Mouse (Mus musculus): ENCODE results near the gene Idh3b.
A peak's percentile ranks its signal among the peaks of the same experiment; 100 is the strongest.

Gene Idh3b

DNA sequence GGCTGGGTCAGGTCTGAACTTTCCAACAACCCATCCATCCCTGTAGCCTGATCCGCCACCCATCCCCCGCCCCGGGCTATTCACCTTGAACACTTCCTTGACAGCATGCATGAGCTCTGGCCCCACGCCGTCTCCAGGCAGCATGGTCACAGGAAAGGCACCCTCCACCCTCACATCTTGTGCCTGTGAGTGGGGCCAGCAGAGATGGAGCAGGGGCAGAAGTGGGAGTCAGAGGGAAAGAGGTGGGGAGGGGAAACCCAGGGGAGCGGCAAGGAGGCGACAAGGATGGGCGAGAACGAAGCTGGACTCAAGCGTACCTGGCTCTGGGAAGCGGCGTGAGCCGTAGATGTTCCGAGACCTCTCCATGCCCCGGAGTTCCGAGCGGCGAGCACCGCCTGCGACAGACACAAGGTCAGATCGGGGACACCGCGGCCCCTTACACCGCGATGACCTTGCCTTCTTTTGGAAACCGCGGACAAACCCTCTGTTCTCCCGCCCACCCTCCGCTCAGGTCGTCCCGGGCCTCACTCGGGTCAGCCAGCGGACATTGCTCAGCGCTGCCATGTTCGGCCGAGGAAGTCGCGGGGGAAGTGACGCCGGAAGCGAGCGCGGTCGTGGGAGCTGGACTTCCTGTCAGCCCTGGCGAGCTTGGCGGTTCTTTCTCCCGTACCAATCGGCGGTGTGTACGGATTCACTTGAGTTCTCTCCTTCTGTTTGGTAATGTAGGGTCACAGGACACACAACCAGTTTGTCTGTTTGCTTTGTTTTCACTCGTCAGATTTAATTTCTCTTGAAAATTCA is at the start of gene Idh3b:
Gene Idh3b (minus strand): TSS at position 694 of the 801 bp plus-strand sequence.
- H3K4me3 ChIP-seq (replicated peaks; ENCODE audit: low read length), result peak within 1 kb of the TSS; percentile 93
- TF ChIP-seq CTCF (conservative IDR thresholded peaks at IDR 0.05; ENCODE audit: low read length) (no peak), NANOG (IDR thresholded peaks at IDR 0.05; ENCODE audit: borderline replicate concordance, low read length) (no peak), POU5F1 (IDR thresholded peaks at IDR 0.05; ENCODE audit: borderline replicate concordance, low read length) (no peak)
- no peaks in the 10 kb centered on the region for H3K27me3 ChIP-seq (ENCODE audit: insufficient read depth, low read length)
- H3K9me3 ChIP-seq (ENCODE audit: low read length), result peaks cover 10% of the 10 kb centered on the region; the same call in 1 of the 2 replicates
- peaks cover 41% of the 10 kb centered on the region for H3K36me3 ChIP-seq (ENCODE audit: insufficient read depth, low read length)
- peaks cover 25% of the 10 kb centered on the region for H3K4me1 ChIP-seq (replicated peaks; ENCODE audit: low read depth, low read length)

DNA sequence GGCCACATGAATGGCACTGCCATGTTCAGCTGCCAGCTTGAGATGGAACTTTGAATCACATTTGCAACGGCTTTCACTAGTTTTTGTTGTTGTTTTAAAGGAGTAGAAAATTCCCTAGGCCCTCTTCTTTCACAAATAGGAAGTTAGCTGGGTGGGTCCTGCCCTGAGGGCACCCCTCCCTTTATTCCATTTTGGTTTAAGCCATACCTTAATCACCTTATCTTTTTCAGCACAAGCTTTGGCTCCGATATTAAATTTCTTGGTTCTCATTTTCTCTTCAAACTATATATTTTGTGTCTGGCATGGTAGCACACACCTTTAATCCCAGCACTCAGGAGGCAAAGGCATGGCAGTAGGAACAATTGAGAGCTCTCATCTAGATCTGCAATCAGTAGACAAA is 45.2 kb upstream of the Idh3b start:
- no peaks in the 10 kb centered on the region for H3K27me3 ChIP-seq (ENCODE audit: insufficient read depth, low read length)
- no peak overlapping the region for H3K4me3 ChIP-seq (replicated peaks; ENCODE audit: low read length)
- no peaks in the 10 kb centered on the region for H3K4me1 ChIP-seq (replicated peaks; ENCODE audit: low read depth, low read length)
- H3K36me3 ChIP-seq (ENCODE audit: insufficient read depth, low read length), result no peaks in the 10 kb centered on the region
- TF ChIP-seq CTCF (conservative IDR thresholded peaks at IDR 0.05; ENCODE audit: low read length), result no peak
- no peak for TF ChIP-seq NANOG (IDR thresholded peaks at IDR 0.05; ENCODE audit: borderline replicate concordance, low read length)
- no peak for TF ChIP-seq POU5F1 (IDR thresholded peaks at IDR 0.05; ENCODE audit: borderline replicate concordance, low read length)
- no peaks in the 10 kb centered on the region for H3K9me3 ChIP-seq (ENCODE audit: low read length)

DNA sequence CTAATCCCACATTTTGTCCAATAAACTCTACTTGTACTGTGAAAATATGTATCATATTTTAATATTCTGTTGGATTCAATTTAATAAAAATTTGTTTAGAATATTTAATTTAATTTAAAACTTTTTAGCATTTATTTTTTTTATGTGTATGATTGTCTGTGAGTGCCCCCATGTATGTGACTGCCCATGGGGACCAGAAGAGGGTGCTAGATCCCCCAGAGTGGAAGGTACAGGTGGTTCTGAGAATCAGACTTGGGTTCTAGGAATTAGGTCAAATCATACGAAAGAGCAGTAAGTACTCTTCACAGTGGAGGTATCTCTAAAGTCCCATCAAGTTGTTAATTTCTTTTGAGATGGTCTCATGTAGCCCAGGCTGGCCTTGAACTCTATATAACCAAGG is 42.7 kb upstream of the Idh3b start:
- H3K36me3 ChIP-seq (ENCODE audit: insufficient read depth, low read length), result no peaks in the 10 kb centered on the region
- no peak overlapping the region for H3K4me3 ChIP-seq (replicated peaks; ENCODE audit: low read length)
- no peaks in the 10 kb centered on the region for H3K4me1 ChIP-seq (replicated peaks; ENCODE audit: low read depth, low read length)
- H3K27me3 ChIP-seq (ENCODE audit: insufficient read depth, low read length), result peaks cover 3% of the 10 kb centered on the region; the same call in 1 of the 2 replicates
- peak; percentile 34 for TF ChIP-seq CTCF (conservative IDR thresholded peaks at IDR 0.05; ENCODE audit: low read length)
- no peak for TF ChIP-seq NANOG (IDR thresholded peaks at IDR 0.05; ENCODE audit: borderline replicate concordance, low read length)
- no peaks in the 10 kb centered on the region for H3K9me3 ChIP-seq (ENCODE audit: low read length)

DNA sequence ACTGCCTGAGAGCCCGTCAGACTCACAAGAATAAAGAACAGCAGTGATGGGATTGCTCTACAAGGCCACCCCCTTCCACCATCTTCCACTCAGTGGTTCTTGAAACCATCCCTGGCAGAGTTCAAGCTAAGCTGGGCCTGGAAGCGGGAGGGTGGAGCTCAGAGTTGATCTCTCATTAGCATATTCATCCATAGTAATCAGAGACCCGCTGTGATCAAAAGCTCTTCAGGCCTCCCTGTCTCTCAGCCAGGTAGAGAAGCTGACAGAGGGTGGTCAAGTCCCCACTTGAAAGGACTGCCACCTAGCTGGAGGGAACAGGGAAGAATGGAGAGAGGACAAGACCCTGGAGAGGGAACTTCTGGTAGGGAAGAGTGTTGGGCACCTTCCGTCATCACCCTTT is 18.7 kb upstream of the Idh3b start:
- Histone ChIP-seq H3K4me1 (replicated peaks; ENCODE audit: low read depth, low read length) (peaks cover 11% of the 10 kb centered on the region), H3K27me3 (ENCODE audit: insufficient read depth, low read length) (peaks cover 90% of the 10 kb centered on the region), H3K4me3 (replicated peaks; ENCODE audit: low read length) (no peak overlapping the region), H3K9me3 (ENCODE audit: low read length) (no peaks in the 10 kb centered on the region), H3K36me3 (ENCODE audit: insufficient read depth, low read length) (no peaks in the 10 kb centered on the region)
- TF ChIP-seq NANOG (IDR thresholded peaks at IDR 0.05; ENCODE audit: borderline replicate concordance, low read length) (peak; percentile 88), CTCF (conservative IDR thresholded peaks at IDR 0.05; ENCODE audit: low read length) (no peak)

DNA sequence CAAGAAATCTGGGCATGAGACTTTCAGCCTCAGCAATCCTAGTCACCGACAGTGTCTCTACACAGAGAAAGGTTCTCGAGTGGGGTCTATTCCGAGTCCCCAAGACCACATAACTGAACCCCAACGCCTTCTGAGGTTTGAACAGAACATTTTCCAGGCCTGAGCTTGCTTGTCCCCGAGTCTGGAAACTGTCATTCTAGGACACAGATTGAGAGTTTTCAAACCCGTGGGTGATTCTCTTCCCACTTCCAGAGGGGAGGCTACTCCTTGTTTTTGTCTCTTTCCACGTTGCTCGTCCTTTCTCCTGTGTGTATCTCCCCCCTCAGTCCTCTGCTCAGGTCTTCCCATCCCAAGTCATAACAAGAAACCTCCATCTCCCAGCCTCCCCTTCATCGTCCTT is 13.2 kb upstream of the Idh3b start:
- H3K4me3 ChIP-seq (replicated peaks; ENCODE audit: low read length), result no peak overlapping the region
- H3K4me1 ChIP-seq (replicated peaks; ENCODE audit: low read depth, low read length), result peaks cover 29% of the 10 kb centered on the region
- no peaks in the 10 kb centered on the region for H3K36me3 ChIP-seq (ENCODE audit: insufficient read depth, low read length)
- H3K27me3 ChIP-seq (ENCODE audit: insufficient read depth, low read length), result peaks cover 93% of the 10 kb centered on the region
- H3K9me3 ChIP-seq (ENCODE audit: low read length), result no peaks in the 10 kb centered on the region
- TF ChIP-seq CTCF (conservative IDR thresholded peaks at IDR 0.05; ENCODE audit: low read length), result no peak
- no peak for TF ChIP-seq POU5F1 (IDR thresholded peaks at IDR 0.05; ENCODE audit: borderline replicate concordance, low read length)
- TF ChIP-seq NANOG (IDR thresholded peaks at IDR 0.05; ENCODE audit: borderline replicate concordance, low read length), result no peak

DNA sequence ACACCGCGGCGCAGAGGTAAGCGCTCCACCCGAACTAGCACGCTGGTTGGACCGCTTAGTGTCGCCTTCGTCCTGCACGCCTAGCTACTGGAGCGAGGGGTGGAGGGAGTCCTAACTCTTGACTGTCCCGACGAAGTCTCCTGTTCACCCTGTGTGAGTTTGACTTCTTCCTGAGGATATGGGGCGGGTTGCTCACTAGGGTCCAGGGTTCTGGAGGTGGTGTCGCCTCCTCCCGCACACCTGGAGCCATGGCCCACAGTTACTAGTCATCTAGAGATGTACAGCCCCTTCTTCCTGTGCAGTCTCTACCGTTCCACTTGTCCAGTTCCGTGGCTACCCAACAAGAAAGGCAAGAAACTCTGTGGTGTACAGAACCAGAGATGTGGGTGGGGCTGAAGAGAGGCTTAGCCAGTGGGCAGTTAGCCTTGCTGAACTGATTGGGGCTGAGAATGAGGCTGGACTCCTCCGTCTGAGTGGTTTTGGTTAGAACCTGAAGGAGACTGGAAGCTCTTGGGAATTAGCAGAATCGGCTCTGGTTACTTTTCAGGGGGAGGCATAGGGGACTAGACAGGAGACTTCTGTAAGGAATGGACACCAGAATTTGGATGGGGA is 11.9 kb upstream of the Idh3b start:
- Histone ChIP-seq H3K9me3 (ENCODE audit: low read length) (no peaks in the 10 kb centered on the region), H3K4me3 (replicated peaks; ENCODE audit: low read length) (peak overlapping the region; percentile 81), H3K4me1 (replicated peaks; ENCODE audit: low read depth, low read length) (peaks cover 27% of the 10 kb centered on the region), H3K36me3 (ENCODE audit: insufficient read depth, low read length) (no peaks in the 10 kb centered on the region), H3K27me3 (ENCODE audit: insufficient read depth, low read length) (peaks cover 88% of the 10 kb centered on the region)
- TF ChIP-seq NANOG (IDR thresholded peaks at IDR 0.05; ENCODE audit: borderline replicate concordance, low read length) (no peak), CTCF (conservative IDR thresholded peaks at IDR 0.05; ENCODE audit: low read length) (no peak), POU5F1 (IDR thresholded peaks at IDR 0.05; ENCODE audit: borderline replicate concordance, low read length) (no peak)

DNA sequence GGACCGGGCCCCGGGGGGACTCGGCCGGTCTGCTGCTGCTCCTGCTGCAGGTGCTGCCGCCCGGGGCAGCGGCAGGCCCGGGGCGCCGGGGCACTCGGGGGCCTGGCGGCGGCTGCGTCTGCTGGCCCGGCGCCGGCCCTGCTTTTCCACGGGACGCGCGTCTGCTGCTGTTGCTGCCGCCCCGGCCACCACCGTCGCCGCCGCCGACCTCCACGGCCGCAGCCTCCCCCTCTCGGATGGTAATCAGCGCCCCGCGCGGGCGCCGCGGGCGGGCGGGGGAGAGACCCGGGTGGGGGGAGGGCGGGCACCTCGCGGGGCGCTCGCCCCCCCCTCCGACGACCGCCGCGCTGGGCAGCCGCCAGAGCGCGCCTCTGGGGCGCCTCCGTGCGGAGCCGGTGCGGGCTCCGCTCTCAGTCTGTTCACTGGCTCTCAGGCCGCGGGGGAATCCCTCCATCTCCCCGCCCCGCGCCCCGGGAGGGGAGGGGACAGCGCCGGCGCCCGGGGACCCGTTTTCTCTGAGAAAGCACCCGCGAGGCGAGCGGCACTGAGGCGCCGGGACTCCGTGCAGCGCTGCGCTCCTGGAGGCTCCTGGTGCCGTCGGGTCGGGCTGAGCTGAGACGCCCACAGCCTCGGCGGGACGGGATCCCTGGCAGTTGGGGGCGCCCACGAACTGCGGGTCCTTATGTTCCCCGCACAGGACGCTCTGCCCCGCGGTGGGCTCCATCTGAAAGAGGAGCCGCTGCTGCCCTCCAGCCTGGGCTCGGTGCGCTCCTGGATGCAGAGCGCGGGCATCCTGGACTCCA is 11.2 kb upstream of the Idh3b start:
- Histone ChIP-seq H3K9me3 (ENCODE audit: low read length) (no peaks in the 10 kb centered on the region), H3K4me1 (replicated peaks; ENCODE audit: low read depth, low read length) (peaks cover 32% of the 10 kb centered on the region), H3K36me3 (ENCODE audit: insufficient read depth, low read length) (no peaks in the 10 kb centered on the region), H3K27me3 (ENCODE audit: insufficient read depth, low read length) (peaks cover 81% of the 10 kb centered on the region), H3K4me3 (replicated peaks; ENCODE audit: low read length) (peak overlapping the region; percentile 81)
- TF ChIP-seq NANOG (IDR thresholded peaks at IDR 0.05; ENCODE audit: borderline replicate concordance, low read length), result no peak

DNA sequence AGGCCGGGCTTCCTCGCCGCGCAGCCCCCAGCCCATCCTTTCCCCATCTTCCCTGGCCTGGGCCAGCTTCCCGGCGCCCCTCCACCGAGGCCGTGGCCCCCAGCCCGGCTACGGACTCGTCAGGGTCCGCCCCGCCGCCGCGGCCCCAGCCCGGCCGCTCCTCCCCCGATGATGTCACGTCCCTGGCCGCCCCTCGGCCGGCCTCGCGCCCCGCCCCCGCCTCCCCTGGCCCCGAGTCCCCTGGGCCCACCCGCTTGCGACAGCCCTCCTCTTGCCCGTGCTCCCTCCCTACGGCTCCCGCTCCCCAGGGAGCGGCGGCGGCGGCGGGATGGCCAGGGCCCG is 10.6 kb upstream of the Idh3b start, which contains the start of gene Ebf4:
Gene Ebf4 (plus strand): TSS at position 234 of the 342 bp plus-strand sequence.
- Histone ChIP-seq H3K9me3 (ENCODE audit: low read length) (no peaks in the 10 kb centered on the region), H3K36me3 (ENCODE audit: insufficient read depth, low read length) (no peaks in the 10 kb centered on the region), H3K4me3 (replicated peaks; ENCODE audit: low read length) (peak within 1 kb of the TSS; percentile 81), H3K27me3 (ENCODE audit: insufficient read depth, low read length) (peaks cover 75% of the 10 kb centered on the region), H3K4me1 (replicated peaks; ENCODE audit: low read depth, low read length) (peaks cover 32% of the 10 kb centered on the region)
- TF ChIP-seq POU5F1 (IDR thresholded peaks at IDR 0.05; ENCODE audit: borderline replicate concordance, low read length) (no peak), NANOG (IDR thresholded peaks at IDR 0.05; ENCODE audit: borderline replicate concordance, low read length) (no peak), CTCF (conservative IDR thresholded peaks at IDR 0.05; ENCODE audit: low read length) (no peak)

Data from E14TG2a.4 (cell line).